ENCODE assay signal across 21 mouse cellular contexts in genomic region chr10:59076681-59077080, GRCm38 (mm10).
A peak's percentile ranks its signal among the peaks of the same experiment; 100 is the strongest.
DNase-seq lines count a peak whose midpoint lies in the region; ATAC-seq and TF ChIP-seq lines count a peak whose summit lies in the region.
"Had no signal": no experiment of that assay in that cellular context is flagged by ENCODE, and none has a peak within 500 bp of the region (broad histone marks: within the 10 kb centered on the region; RNA-seq: fewer than 3 reads in every experiment).

No protein-coding gene starts in this region.

- no peak overlapping the region for H3K4me3 ChIP-seq in midbrain, embryonic 11.5 days (ENCODE audit: low read depth, low read length)
- no peak overlapping the region for H3K4me3 ChIP-seq in midbrain, embryonic 10.5 days
- H3K4me3 ChIP-seq in myocyte = no peak overlapping the region
- H3K4me3 ChIP-seq: embryonic facial prominence, embryonic 13.5 days; embryonic facial prominence, embryonic 15.5 days; erythroblast, embryonic 14.5 days; forebrain, embryonic 12.5 days had no signal

- H3K4me1 ChIP-seq in midbrain, embryonic 11.5 days (ENCODE audit: control insufficient read depth, insufficient read depth, low read length) = no peaks in the 10 kb centered on the region
- H3K4me1 ChIP-seq in midbrain, embryonic 10.5 days = peaks cover 20% of the 10 kb centered on the region; the same call in 1 of the 2 replicates
- H3K4me1 ChIP-seq: embryonic facial prominence, embryonic 13.5 days had no signal

- no peaks in the 10 kb centered on the region for H3K9me3 ChIP-seq in midbrain, embryonic 11.5 days (ENCODE audit: control insufficient read depth, low read length)
- no peaks in the 10 kb centered on the region for H3K9me3 ChIP-seq in midbrain, embryonic 10.5 days (replicated peaks)
- H3K9me3 ChIP-seq: embryonic facial prominence, embryonic 13.5 days; embryonic facial prominence, embryonic 15.5 days; forebrain, embryonic 12.5 days had no signal

- no peak overlapping the region for H3K9ac ChIP-seq in midbrain, embryonic 11.5 days (ENCODE audit: low read length)
- H3K9ac ChIP-seq: embryonic facial prominence, embryonic 13.5 days; embryonic facial prominence, embryonic 15.5 days; forebrain, embryonic 12.5 days had no signal

- TF ChIP-seq POLR2A in myocyte (IDR thresholded peaks at IDR 0.05; ENCODE audit: insufficient read length, low read depth) = no peak

- no peak overlapping the region for H3K4me2 ChIP-seq in midbrain, embryonic 11.5 days
- H3K4me2 ChIP-seq in myocyte (ENCODE audit: low read depth) = peak overlapping the region; percentile 21
- H3K4me2 ChIP-seq: embryonic facial prominence, embryonic 13.5 days; embryonic facial prominence, embryonic 15.5 days; forebrain, embryonic 12.5 days had no signal

- no peaks in the 10 kb centered on the region for H3K27me3 ChIP-seq in midbrain, embryonic 11.5 days (ENCODE audit: control insufficient read depth, insufficient read depth, low read length)
- no peaks in the 10 kb centered on the region for H3K27me3 ChIP-seq in midbrain, embryonic 10.5 days (ENCODE audit: low read depth, poor library complexity, severe bottlenecking)
- H3K27me3 ChIP-seq in myocyte (ENCODE audit: control insufficient read depth, insufficient read depth, insufficient read length) = no peaks in the 10 kb centered on the region
- H3K27me3 ChIP-seq: embryonic facial prominence, embryonic 13.5 days; embryonic facial prominence, embryonic 15.5 days; forebrain, embryonic 12.5 days had no signal

- 90% methylated on average over 10 of the region's 10 CpGs for WGBS in midbrain, embryonic 11.5 days
- WGBS in midbrain, embryonic 10.5 days = 91% methylated on average over 10 of the region's 10 CpGs

- no peak overlapping the region for H3K27ac ChIP-seq in midbrain, embryonic 11.5 days (ENCODE audit: low read depth, low read length)
- H3K27ac ChIP-seq in midbrain, embryonic 10.5 days (replicated peaks) = no peak overlapping the region
- H3K27ac ChIP-seq: embryonic facial prominence, embryonic 13.5 days; embryonic facial prominence, embryonic 15.5 days; forebrain, embryonic 12.5 days had no signal

- DNase-seq in midbrain, embryonic 11.5 days (ENCODE audit: low spot score, missing footprints) = peak; percentile 45
- DNase-seq in midbrain, embryonic 10.5 days (ENCODE audit: low spot score) = no peak
- peak; percentile 54 for DNase-seq in 3T3-L1 (ENCODE audit: low read depth, low spot score)
- no peak for DNase-seq in cerebellum, postnatal 10 days
- DNase-seq: adrenal gland, adult 8-10 months; adrenal gland, postnatal 14 days; adrenal gland, postnatal 36 days; cerebellum, adult 11-12 months; cerebellum, adult 2 months; cerebellum, adult 9-10 months; cerebellum, postnatal 14 days; cerebellum, postnatal 36 days; embryo, embryonic 11 days had no signal

- no peaks in the 10 kb centered on the region for H3K36me3 ChIP-seq in midbrain, embryonic 11.5 days (ENCODE audit: control insufficient read depth, insufficient read depth, low read length)
- H3K36me3 ChIP-seq in midbrain, embryonic 10.5 days = no peaks in the 10 kb centered on the region
- no peaks in the 10 kb centered on the region for H3K36me3 ChIP-seq in myocyte (ENCODE audit: control insufficient read depth, insufficient read depth)
- H3K36me3 ChIP-seq: embryonic facial prominence, embryonic 13.5 days; embryonic facial prominence, embryonic 15.5 days; forebrain, embryonic 12.5 days had no signal

- no peaks in the 10 kb centered on the region for H3K79me2 ChIP-seq in myocyte (ENCODE audit: control insufficient read depth, insufficient read depth)

- no peak overlapping the region for H3ac ChIP-seq in myocyte (ENCODE audit: control insufficient read depth, insufficient read length)

- no peak for ATAC-seq in midbrain, embryonic 11.5 days (ENCODE audit: low FRiP score)
- no peak for ATAC-seq in erythroid progenitor cell, adult 5-6 weeks (replicated peaks; ENCODE audit: low FRiP score, poor library complexity, severe bottlenecking)
- ATAC-seq: activated CD4-positive, CD25-positive, alpha-beta regulatory T cell, adult 4 months; Patski had no signal

TF ChIP-seq in myocyte, 11 proteins besides CTCF, POLR2A, EP300 and RAD21:
- TF ChIP-seq E2F4 (IDR thresholded peaks at IDR 0.05; ENCODE audit: insufficient read depth) (no peak), USF1 (IDR thresholded peaks at IDR 0.05; ENCODE audit: low read depth) (no peak), REST (IDR thresholded peaks at IDR 0.05; ENCODE audit: insufficient read depth, insufficient read length) (no peak), TCF12 (IDR thresholded peaks at IDR 0.05; ENCODE audit: insufficient read depth, poor library complexity, severe bottlenecking) (no peak), POLR2AphosphoS2 (IDR thresholded peaks at IDR 0.05; ENCODE audit: insufficient read length, low read depth) (no peak), MAX (IDR thresholded peaks at IDR 0.05; ENCODE audit: low read depth) (no peak), MYOD1 (IDR thresholded peaks at IDR 0.05; ENCODE audit: control insufficient read depth in 1 of 3, insufficient read length in 2 of 3, low read depth in 2 of 3) (no peak), MYOG (IDR thresholded peaks at IDR 0.05; ENCODE audit: control insufficient read depth in 1 of 3, insufficient read depth in 1 of 3, insufficient read length in 2 of 3, low read depth in 2 of 3) (no peak), TCF3 (IDR thresholded peaks at IDR 0.05; ENCODE audit: insufficient read length, low read depth) (no peak)

Comparison
In these comparisons a context has a peak if more than half of its experiments do, and no peak if none do; other contexts are left out.
1. DNase-seq: peak in midbrain, embryonic 11.5 days (single experiment) and 3T3-L1 (single experiment); none in midbrain, embryonic 10.5 days (single experiment) and cerebellum, postnatal 10 days (0 of 2).